Mouse (Mus musculus) erythroid progenitor cell, adult 5-6 weeks (primary cell): Measurements from ENCODE around the gene Gca. TPM values are rescaled to one million over a fixed set of nuclear protein-coding genes. Genes with fewer than 3 reads are reported as not detected.

Source experiments
- total RNA-seq, 2 experiments: library from RNA; stranded (forward) in 1 of 2; stranded (reverse) in 1 of 2; fragments of 150-400 nt in 1 of 2; fragments of 186-747, 209-891 nt in 1 of 2; gene quantifications; 2 replicates each; pipeline versions ENCODE4 v1.2.3 to v1.2.4; 2015 to 2017; ENCODE audit warnings: low replicate concordance in 2 of 2

Gca gene
- total RNA-seq, 2 experiments from 2014 or later, result 3.5 to 14.7 TPM

Other genes starting within 250 kb of the Gca start
- gene Gcg, start 180.6 kb upstream of the Gca start, total RNA-seq (2015; ENCODE audit: low replicate concordance), result not detected in 2 replicates
- gene Gcg, start 180.6 kb upstream of the Gca start, total RNA-seq (2017; ENCODE audit: low replicate concordance), result not detected in 2 replicates
- gene Fap, start 90.2 kb upstream of the Gca start, total RNA-seq (2015; ENCODE audit: low replicate concordance), result 2.2 and 16.3 TPM in 2 replicates
- gene Fap, start 90.2 kb upstream of the Gca start, total RNA-seq (2017; ENCODE audit: low replicate concordance), result 4.8 and 11.0 TPM in 2 replicates
- 24.3 and 37.1 TPM in 2 replicates for gene Ifih1, start 18.0 kb upstream of the Gca start, total RNA-seq (2015; ENCODE audit: low replicate concordance)
- gene Ifih1, start 18.0 kb upstream of the Gca start, total RNA-seq (2017; ENCODE audit: low replicate concordance), result 28.7 and 38.0 TPM in 2 replicates